Mouse (Mus musculus) testis, adult 2 months (tissue): ENCODE results near the gene Zfp661.

Experiments
- CTCF ChIP-seq: fragments of 200-500 bp; IDR thresholded peaks from 2 replicates; pipeline ENCODE4 v1.5.1; 2012; ENCODE audit warnings: low read depth, mild to moderate bottlenecking, inconsistent platforms, low read length, moderate library complexity; ENCODE audit not compliant: control insufficient read depth, insufficient read depth, insufficient replicate concordance
- POLR2A ChIP-seq: fragments of 200-500 bp; IDR thresholded peaks from 2 replicates; pipeline ENCODE4 v1.6.1; 2012; ENCODE audit warnings: low read depth, mild to moderate bottlenecking, inconsistent platforms, low read length, moderate library complexity; ENCODE audit not compliant: control insufficient read depth

DNA sequence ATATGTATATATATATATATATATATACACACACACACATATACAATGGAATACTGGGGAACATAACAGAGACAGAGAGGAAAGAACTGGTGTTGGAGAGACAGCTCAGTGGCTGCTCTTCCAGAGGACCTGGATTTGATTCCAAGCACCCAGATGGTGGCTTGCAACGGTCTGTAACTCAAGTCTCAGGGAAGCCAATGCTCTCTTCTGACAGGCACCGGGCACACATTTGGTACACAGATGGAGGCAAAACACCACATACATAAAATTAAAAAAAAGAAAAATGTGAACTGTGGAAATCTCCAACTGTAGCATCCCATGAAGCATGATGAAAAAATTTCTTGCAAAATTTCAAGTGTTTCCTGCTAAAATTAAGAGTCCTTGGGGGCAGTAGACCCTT is 37.9 kb upstream of the Zfp661 start:
- TF ChIP-seq POLR2A (no peak), CTCF (no peak)
